Mouse (Mus musculus) forebrain, embryonic 16.5 days (tissue): ENCODE data around the gene Dnah7b. TPM values are rescaled to one million over a fixed set of nuclear protein-coding genes. Genes with fewer than 3 reads are reported as not detected.
"Not testable (repeated sequence)": the region's sequence is repeated elsewhere in the genome, so short reads cannot be mapped to it uniquely, and the experiment has no call there.

ENCODE experiments used
- ATAC-seq: fragments of 200-750 bp; cut with Nextera tagmentation; 2 replicates; pipeline ENCODE4 v1.8.0; 2017; ENCODE audit warnings: mild to moderate bottlenecking, moderate library complexity
- H3K27ac ChIP-seq: fragments of 300-500 bp; sonication (generic); 2 replicates; pipeline ENCODE4 v1.5.1; 2014; ENCODE audit warnings: low read length, control low read depth
- H3K27me3 ChIP-seq: fragments of 300-500 bp; sonication (generic); replicated peaks from 2 replicates; pipeline ENCODE4 v1.6.1; 2014; ENCODE audit warnings: low read length; ENCODE audit not compliant: control insufficient read depth, insufficient read depth
- H3K36me3 ChIP-seq: fragments of 300-500 bp; sonication (generic); 2 replicates; pipeline ENCODE4 v1.6.1; 2014; ENCODE audit not compliant: control insufficient read depth, insufficient read depth
- H3K4me1 ChIP-seq: fragments of 300-500 bp; sonication (generic); replicated peaks from 2 replicates; pipeline ENCODE4 v1.6.1; 2014; ENCODE audit warnings: low read length; ENCODE audit not compliant: control insufficient read depth, insufficient read depth
- H3K4me2 ChIP-seq: fragments of 300-500 bp; sonication (generic); 2 replicates; pipeline ENCODE4 v1.6.1; 2014; ENCODE audit warnings: mild to moderate bottlenecking, low read length, control low read depth
- H3K4me3 ChIP-seq: fragments of 300-500 bp; sonication (generic); replicated peaks from 2 replicates; pipeline ENCODE4 v1.5.1; 2014; ENCODE audit warnings: mild to moderate bottlenecking, low read length, control low read depth
- H3K9ac ChIP-seq: fragments of 300-500 bp; sonication (generic); replicated peaks from 2 replicates; pipeline ENCODE4 v1.6.1; 2014; ENCODE audit warnings: low read depth, low read length, control low read depth
- H3K9me3 ChIP-seq: fragments of 300-500 bp; sonication (generic); 2 replicates; pipeline ENCODE4 v1.6.1; 2016; ENCODE audit warnings: low read length; ENCODE audit not compliant: control insufficient read depth
- WGBS: fragments of 180-500 bp; shearing (Covaris S2); extraction: QIAGEN DNeasy Blood & Tissue Kit; methylation state at CpG from one replicate; pipeline ENCODE4 v1.1.7; 2014; 5-methylcytosine and 5-hydroxymethylcytosine counted together
- polyA plus RNA-seq: library from polyadenylated mRNA; unstranded; fragments of >200 nt; fragmentation: Nextera tagmentation; extraction: Ambion mirVana; gene quantifications from 2 replicates; pipeline ENCODE4 v1.2.1, GENCODE M21; 2015

The Dnah7b gene
- polyA plus RNA-seq, 1 experiment from 2014 or later = 1.4 TPM

DNA sequence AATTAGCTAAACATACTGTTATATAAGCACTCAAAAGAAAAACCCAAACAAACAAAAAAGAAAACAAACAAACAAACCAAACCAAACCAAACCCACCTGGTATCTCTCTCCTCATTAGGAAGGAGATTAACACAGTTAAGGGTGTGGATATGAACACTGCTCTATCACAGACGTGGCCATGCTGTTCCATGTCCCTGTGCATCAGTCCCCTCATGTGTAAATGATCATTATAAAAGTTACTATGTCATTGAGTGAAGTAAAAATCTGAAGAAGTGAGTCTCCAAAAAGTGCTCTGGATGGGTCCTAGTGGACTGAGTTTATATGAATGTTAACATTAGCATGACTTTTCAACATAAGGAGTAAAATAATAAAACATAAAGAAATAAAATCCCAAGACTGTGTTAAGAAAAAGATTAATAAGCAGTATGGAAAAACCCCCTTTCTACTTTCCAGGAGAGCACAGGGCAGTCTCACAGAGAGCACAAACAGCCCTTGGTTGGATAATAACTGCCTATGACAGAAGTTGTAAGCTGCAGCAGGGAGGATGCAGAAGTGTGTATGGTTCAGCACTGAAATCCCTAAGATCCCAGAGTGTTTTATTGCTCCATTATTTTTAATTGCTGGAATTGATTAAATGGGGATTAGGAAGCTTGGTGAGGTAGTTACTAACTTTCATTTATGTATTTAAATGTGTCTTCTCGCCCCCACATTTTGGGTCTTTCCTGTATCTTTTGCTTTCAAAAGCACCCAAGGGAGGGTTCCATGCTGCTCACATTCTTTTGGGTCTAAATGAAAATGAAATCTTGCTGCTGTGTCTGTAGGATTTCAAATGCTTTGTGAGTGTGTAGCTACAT, 212.2 kb downstream of the Dnah7b start:
- H3K4me3 ChIP-seq, H3K27me3 ChIP-seq, H3K27ac ChIP-seq, ATAC-seq, H3K9me3 ChIP-seq, H3K4me1 ChIP-seq, H3K36me3 ChIP-seq, H3K4me2 ChIP-seq, H3K9ac ChIP-seq: not testable (repeated sequence)
- 69% methylated on average over 2 of the region's 2 CpGs for WGBS

DNA sequence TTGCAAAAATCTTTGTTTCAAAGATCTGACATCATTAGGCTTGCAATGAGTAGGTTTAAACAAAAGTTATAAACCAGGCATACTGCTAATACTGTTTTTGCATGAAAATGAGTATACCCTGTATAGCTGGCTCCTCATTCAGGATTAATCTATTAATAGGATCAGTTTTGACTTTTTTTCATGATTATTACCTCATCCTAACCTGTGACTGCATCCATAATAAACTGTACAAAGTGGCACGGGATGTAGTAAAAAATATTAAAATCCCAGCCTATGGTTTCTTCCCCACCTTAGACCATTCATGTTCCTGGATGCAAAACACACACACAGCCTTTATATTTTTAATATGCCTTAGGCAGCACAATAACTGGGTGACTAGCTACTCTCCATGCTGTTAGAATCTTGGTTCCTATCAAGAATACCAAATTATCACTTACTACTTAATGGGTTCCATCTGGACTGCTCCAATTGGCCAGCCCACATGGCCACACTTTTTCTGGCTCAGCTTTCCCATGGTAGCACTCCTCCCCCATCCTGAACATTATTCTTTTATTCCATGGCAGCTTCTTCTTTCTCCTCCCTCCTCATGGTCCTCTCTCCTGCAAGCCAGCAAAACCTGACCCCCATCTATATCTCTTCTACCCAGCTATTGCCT, 212.9 kb downstream of the Dnah7b start:
- not testable (repeated sequence) for H3K36me3 ChIP-seq, H3K27me3 ChIP-seq, H3K4me3 ChIP-seq, H3K27ac ChIP-seq, H3K4me1 ChIP-seq, H3K4me2 ChIP-seq, H3K9me3 ChIP-seq, H3K9ac ChIP-seq
- 68% methylated on average over 1 of the region's 1 CpGs for WGBS
- ATAC-seq = peak; percentile 59

DNA sequence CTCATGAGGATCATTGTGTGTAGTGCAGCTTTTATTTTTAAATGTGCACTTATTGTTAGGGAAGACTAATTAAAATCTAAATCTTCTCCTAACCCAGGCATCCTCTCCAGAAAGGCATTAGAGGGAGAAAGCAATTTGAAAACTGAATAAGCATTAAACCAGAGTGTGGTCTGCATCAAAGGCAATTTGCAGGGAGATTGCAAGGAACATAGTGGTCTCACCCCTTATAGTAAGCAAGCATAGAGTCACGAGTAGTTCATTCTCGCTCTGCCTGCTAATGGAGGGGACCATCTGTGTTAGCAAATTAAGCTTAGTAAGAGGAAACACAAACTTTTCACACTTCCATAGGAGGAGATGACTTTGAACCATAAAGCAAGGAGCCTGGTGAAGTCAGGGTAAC, 228.3 kb downstream of the Dnah7b start:
- not testable (repeated sequence) for H3K4me1 ChIP-seq, H3K27ac ChIP-seq, ATAC-seq, H3K9ac ChIP-seq, H3K9me3 ChIP-seq, H3K36me3 ChIP-seq, H3K27me3 ChIP-seq, H3K4me3 ChIP-seq, H3K4me2 ChIP-seq
- 22% methylated on average over 2 of the region's 2 CpGs for WGBS

DNA sequence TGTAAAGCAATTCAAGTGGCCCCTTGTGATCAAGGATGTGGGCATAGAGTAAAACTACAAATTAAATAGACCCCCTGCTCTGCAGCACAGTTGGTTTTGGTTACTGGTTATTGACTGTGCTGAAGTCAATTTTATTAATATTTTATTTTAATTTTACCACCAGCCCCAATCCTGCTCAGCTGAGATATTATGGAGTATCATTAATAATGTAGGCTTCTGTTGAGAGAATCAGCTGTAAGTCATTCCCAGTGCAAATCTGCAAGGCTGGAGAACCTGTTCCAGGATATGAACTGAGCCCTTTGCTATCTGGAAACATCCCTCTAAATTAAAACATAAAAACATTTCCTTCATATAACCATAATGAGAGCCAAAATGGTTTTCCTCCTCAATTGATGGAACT, 259.8 kb downstream of the Dnah7b start:
- not testable (repeated sequence) for H3K4me2 ChIP-seq, H3K27me3 ChIP-seq

DNA sequence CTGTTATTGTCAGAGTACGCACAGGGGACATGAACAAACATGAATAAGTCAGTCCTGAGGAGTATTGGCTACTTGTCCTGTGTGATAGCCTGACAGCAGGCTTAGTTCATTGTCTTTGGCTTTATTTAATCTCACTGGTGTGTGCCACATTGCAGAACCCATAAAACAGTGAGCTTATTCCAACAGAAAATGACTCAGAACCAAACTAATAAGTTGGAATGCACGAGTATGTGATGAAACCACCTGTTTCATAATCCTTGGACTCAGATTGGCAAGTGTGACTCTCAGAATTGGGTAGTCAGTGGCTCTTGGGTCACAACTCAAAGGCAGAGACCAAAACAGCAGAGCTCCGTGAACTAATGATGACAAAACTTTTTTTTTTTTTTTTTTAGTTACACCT, 279.2 kb downstream of the Dnah7b start:
- H3K9me3 ChIP-seq, H3K4me1 ChIP-seq, H3K4me3 ChIP-seq, H3K27ac ChIP-seq, H3K36me3 ChIP-seq, H3K9ac ChIP-seq, H3K27me3 ChIP-seq, H3K4me2 ChIP-seq, ATAC-seq: not testable (repeated sequence)
- WGBS = 87% methylated on average over 3 of the region's 3 CpGs

More for the DNA sequence above, 259.8 kb downstream of the Dnah7b start:
- H3K9me3 ChIP-seq, H3K27ac ChIP-seq, H3K4me1 ChIP-seq, H3K4me3 ChIP-seq, H3K36me3 ChIP-seq, ATAC-seq, H3K9ac ChIP-seq: not testable (repeated sequence)

DNA sequence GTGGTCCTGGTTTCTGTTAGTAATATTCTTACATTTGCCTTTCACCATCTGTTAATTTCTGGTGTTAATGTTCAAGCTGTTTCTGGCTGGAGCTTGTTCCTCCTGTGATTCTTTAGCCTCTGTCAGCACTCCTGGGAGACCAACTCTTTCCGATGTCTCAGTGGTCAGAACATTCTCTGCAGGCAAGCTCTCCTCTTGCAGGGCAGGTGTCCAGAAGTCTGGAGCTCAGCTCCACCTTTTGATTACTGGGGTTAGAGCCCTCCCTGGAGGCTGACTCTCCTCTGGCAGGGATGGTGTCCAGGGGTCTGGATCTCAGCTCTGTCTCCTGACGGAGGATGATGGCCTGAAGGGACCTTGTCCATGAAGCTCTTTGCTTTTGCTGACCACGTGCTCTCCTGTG, 314.5 kb downstream of the Dnah7b start:
- ATAC-seq = not testable (repeated sequence)

DNA sequence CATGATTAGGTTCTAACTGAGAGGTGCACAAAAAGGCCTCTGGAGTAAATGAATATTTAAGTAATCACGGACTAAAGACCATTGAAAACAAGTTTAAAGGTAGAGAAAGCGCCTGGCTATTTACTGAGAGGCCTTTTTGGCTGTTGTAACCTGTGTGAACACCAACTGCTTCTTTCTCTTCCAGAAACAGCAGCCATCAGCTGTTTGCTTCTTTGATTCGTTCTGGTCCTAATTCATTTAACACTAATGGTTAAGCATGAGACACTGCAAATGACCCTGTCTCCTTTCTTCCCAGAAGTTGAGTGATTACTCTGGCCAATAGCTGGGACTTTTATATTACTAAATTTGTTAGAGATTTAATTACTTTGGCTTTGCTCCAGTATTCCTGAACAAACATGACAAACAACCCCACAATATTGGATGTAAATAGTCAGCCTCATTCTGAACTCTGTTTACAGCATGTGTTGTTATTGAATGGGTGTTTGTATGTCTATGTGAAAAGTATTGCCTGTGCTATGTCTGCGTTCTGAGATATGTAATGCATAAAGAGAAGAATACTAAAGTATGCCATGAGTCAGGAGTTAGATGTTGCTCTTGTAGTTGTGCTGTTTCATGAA, 328.7 kb downstream of the Dnah7b start:
- not testable (repeated sequence) for H3K4me3 ChIP-seq, H3K9ac ChIP-seq, H3K9me3 ChIP-seq, H3K27ac ChIP-seq, H3K36me3 ChIP-seq, H3K4me1 ChIP-seq, H3K27me3 ChIP-seq, H3K4me2 ChIP-seq
- 20% methylated on average over 3 of the region's 4 CpGs for WGBS
- ATAC-seq = peak; percentile 89

More for the DNA sequence above, 314.5 kb downstream of the Dnah7b start:
- H3K4me2 ChIP-seq, H3K9ac ChIP-seq, H3K27ac ChIP-seq, H3K4me3 ChIP-seq, H3K36me3 ChIP-seq, H3K9me3 ChIP-seq, H3K27me3 ChIP-seq, H3K4me1 ChIP-seq: not testable (repeated sequence)
- 91% methylated on average over 3 of the region's 3 CpGs for WGBS

DNA sequence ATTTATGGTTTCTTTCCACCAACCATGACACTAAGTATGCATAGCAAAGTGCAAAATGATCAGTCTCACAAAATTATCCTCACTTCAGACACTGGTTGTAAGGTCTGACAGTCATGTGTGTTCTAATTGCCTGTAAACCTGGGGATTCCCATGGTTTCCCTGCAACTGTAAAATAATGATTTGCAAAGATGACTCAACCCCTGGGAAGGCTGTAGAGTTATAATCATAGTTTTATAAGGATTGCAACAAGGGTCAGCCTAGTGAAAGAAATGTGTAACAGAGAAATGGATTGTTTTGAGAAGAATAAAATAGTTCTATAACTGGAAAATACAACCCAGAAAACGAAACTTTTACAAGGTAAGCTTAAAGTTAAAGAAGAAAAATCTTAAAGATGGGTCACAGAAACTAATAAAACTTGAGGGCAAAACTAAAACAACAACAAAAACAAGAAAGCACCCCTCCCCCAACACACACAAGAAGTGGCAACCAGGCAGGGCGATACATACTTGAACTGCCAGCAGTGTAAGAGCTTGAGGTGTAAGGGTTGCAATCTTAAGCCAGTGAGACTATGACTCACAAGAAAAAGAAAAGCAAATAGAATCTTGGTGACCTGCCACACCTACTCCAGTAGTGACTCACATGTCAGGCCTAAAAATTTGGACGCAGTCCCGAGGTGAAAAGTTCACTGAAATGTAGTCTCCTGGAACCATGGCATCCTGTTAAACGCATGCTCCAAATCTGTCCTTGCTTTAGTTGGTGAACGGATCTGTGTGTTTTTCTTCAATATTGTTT, 342.4 kb downstream of the Dnah7b start:
- no peak overlapping the region for H3K4me2 ChIP-seq
- H3K27ac ChIP-seq = no peak overlapping the region
- H3K27me3 ChIP-seq = no peaks in the 10 kb centered on the region
- H3K36me3 ChIP-seq = no peaks in the 10 kb centered on the region
- H3K9me3 ChIP-seq = no peaks in the 10 kb centered on the region
- H3K9ac ChIP-seq = no peak overlapping the region
- no peak for ATAC-seq
- 88% methylated on average over 6 of the region's 6 CpGs for WGBS
- no peaks in the 10 kb centered on the region for H3K4me1 ChIP-seq
- no peak overlapping the region for H3K4me3 ChIP-seq

DNA sequence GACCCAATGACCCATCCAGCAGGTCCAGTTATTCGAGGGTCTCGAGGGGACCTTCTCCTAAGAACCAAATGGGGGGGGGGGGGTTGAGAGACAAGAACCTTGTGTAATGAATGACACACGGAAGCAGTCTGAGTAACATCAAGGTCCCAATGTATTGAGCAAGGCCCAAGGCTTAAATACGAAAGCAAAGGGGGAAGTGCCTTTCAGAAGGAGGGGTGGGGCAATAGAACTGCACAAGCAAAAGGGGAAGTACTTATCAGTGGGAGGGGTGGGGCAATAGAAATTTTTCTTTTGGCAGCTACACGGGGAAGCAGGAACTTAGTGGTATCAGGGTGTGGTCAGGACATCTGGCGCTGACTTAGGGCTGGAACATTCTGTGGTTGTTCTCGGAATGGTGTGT, 348.7 kb downstream of the Dnah7b start:
- not testable (repeated sequence) for H3K4me2 ChIP-seq, H3K4me1 ChIP-seq, H3K9me3 ChIP-seq, H3K27me3 ChIP-seq, H3K27ac ChIP-seq, H3K4me3 ChIP-seq, H3K9ac ChIP-seq, H3K36me3 ChIP-seq, ATAC-seq
- WGBS = 94% methylated on average over 6 of the region's 7 CpGs
